Mouse (Mus musculus): ENCODE results near the gene Upk2.

DNA sequence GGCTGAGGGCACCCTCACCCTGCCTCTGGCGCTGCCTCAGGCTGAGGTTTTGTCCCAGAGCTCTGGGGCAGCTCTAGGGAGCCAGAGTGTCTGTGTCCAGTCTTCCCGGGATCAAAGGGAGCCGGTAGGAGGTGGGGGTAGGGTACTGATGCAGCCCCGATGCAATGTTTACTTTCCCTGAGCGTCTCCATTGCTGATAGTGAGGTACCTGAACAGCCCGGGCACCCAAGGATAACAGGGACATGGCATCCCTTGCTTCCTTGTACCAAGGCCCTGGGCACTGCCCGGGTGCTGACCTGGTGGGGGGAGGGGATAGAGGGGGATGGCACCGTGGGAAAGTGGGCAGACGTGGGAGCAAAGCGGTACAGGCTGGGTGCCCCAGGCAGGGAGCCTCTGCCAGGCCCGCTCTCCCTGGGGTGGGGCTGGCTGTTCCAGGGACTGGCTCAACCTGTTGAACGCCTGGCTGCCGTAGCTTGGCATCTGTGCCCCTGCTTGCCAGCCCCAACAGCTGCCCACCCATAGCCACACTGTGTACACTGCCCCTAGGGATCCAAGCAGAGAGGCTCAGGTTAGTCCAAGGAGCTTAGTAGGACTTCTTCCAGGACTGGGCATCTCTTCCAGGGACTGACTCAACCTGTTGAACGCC lies 30.9 kb upstream of the Upk2 start:
- TF ChIP-seq CTCF (IDR thresholded peaks at IDR 0.05; ENCODE audit: insufficient read depth, low read length) (no peak), POLR2A (IDR thresholded peaks at IDR 0.05; ENCODE audit: borderline replicate concordance, extremely low read depth, low read depth, low read length) (no peak)

All from lung, adult 2 months (tissue).